Mouse (Mus musculus): ENCODE results near the gene Mettl15.

- TF ChIP-seq NRF1 (IDR thresholded peaks at IDR 0.05; ENCODE audit: low read depth, low read length) (no peak), ZC3H11A (IDR thresholded peaks at IDR 0.05; ENCODE audit: low read depth, low read length) (no peak), UBTF (IDR thresholded peaks at IDR 0.05; ENCODE audit: low read depth, low read length) (no peak), HCFC1 (IDR thresholded peaks at IDR 0.05; ENCODE audit: low read depth, low read length) (no peak), ETS1 (conservative IDR thresholded peaks at IDR 0.05; ENCODE audit: low read depth, low read length) (no peak), POLR2A (IDR thresholded peaks at IDR 0.05; ENCODE audit: low read depth, low read length) (no peak), MXI1 (IDR thresholded peaks at IDR 0.05; ENCODE audit: low read depth, low read length) (no peak), CTCF (conservative IDR thresholded peaks at IDR 0.05 in 1 of 2, IDR thresholded peaks at IDR 0.05 in 1 of 2; ENCODE audit: low read depth in 2 of 2, low read length in 2 of 2) (no peak), MAFK (IDR thresholded peaks at IDR 0.05; ENCODE audit: insufficient replicate concordance, low read length) (no peak), EP300 (IDR thresholded peaks at IDR 0.05; ENCODE audit: low read length) (peak; percentile 20; the same call in 1 of the 2 replicates), MEF2A (IDR thresholded peaks at IDR 0.05; ENCODE audit: borderline replicate concordance, low read depth, low read length) (no peak), RCOR1 (conservative IDR thresholded peaks at IDR 0.05; ENCODE audit: low read depth, low read length) (no peak)
These were observed 17.6 kb upstream of the Mettl15 start for GRCm38 (mm10) chr2:109298160-109298559.

All from CH12.LX (cell line).